Mouse (Mus musculus) T-cell, adult 66 days (primary cell): Measurements from ENCODE around the gene Speer4c. TPM values are rescaled to one million over a fixed set of nuclear protein-coding genes. Genes with fewer than 3 reads are reported as not detected.

Experiments used
- total RNA-seq, 2 experiments: library from RNA; stranded (reverse); gene quantifications; 3 replicates in 1 of 2; 4 replicates in 1 of 2; pipeline ENCODE4 v1.2.4; 2023

The Speer4c gene
- total RNA-seq: not detected

GRCm38 (mm10) chr5:15714171-15714570, at the start of gene Speer4c:
Speer4c (minus strand) TSS chr5:15714271.

Other genes with a start within 250 kb of the Speer4c start
- not detected for gene Gm21149, start 237.7 kb downstream of the Speer4c start, total RNA-seq
- gene Gm21190, start 185.0 kb downstream of the Speer4c start, total RNA-seq: not detected
- gene Gm21083, start 136.9 kb downstream of the Speer4c start, total RNA-seq: not detected
- gene Speer4d, start 95.2 kb downstream of the Speer4c start, total RNA-seq: not detected
- gene 4930572O03Rik, start 57.2 kb downstream of the Speer4c start, total RNA-seq: not detected
- gene Cacna2d1, start 220.4 kb upstream of the Speer4c start, total RNA-seq: not detected